20 mouse cellular contexts compared by ENCODE assay signal in the genomic region with DNA sequence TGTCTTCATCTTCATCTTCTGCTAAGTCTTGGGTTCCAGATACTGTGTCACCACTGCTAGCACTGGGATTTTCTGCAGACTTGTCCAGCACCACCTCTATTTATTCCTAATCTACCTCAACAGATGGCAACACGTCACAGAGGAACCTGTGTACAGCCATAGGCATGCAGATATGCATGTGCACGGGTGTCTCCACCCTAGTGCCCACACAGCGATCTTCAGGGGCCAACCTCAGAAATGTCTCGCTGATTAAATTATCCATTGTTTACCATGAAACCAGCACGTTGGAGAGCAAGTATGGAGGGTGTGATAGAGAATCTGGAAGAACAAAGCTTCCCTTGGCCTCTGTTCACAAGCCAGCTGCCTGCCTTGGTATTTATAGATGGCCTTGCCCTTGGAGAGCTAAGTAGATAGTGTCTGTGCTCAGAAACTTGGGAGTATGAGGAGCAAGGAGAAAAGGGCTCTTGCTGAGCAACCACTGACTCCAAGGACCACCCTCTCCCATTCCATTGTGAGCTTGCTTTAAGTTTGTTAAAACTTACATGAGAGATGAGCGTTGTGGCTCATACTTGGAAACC.
DNase-seq lines count a peak whose midpoint lies in the region; ATAC-seq and TF ChIP-seq lines count a peak whose summit lies in the region.
"Had no signal": no experiment of that assay in that cellular context is flagged by ENCODE, and none has a peak within 500 bp of the region (broad histone marks: within the 10 kb centered on the region; RNA-seq: fewer than 3 reads in every experiment).

No protein-coding gene starts in this region.

- H3K9ac ChIP-seq in liver, embryonic 11.5 days (ENCODE audit: low read depth, low read length): no peak overlapping the region
- no peak overlapping the region for H3K9ac ChIP-seq in liver, embryonic 14.5 days (replicated peaks)
- H3K9ac ChIP-seq: embryonic facial prominence, embryonic 15.5 days; forebrain, embryonic 15.5 days; hindbrain, embryonic 12.5 days had no signal

- no peak overlapping the region for H3K27ac ChIP-seq in liver, embryonic 11.5 days (ENCODE audit: low read depth, low read length)
- no peak overlapping the region for H3K27ac ChIP-seq in liver, embryonic 14.5 days
- H3K27ac ChIP-seq: embryonic facial prominence, embryonic 15.5 days; forebrain, embryonic 15.5 days; hindbrain, embryonic 12.5 days had no signal

- WGBS in liver, embryonic 11.5 days: 66% methylated on average over 6 of the region's 6 CpGs
- WGBS in liver, embryonic 14.5 days (ENCODE audit: insufficient replicate concordance): 34% methylated on average over 6 of the region's 6 CpGs

- H3K4me3 ChIP-seq in liver, embryonic 11.5 days (ENCODE audit: low read depth, low read length): no peak overlapping the region
- no peak overlapping the region for H3K4me3 ChIP-seq in liver, embryonic 14.5 days (ENCODE audit: insufficient read depth in 1 of 2, low read depth in 2 of 2, low read length in 2 of 2)
- H3K4me3 ChIP-seq: embryonic facial prominence, embryonic 15.5 days; erythroblast, embryonic 14.5 days; forebrain, embryonic 15.5 days; hindbrain, embryonic 12.5 days had no signal

- H3K4me2 ChIP-seq in liver, embryonic 11.5 days: no peak overlapping the region
- H3K4me2 ChIP-seq in liver, embryonic 14.5 days (ENCODE audit: low read depth): no peak overlapping the region
- H3K4me2 ChIP-seq: embryonic facial prominence, embryonic 15.5 days; forebrain, embryonic 15.5 days; hindbrain, embryonic 12.5 days had no signal

- ATAC-seq in liver, embryonic 11.5 days (replicated peaks; ENCODE audit: low FRiP score): peak; percentile 68
- ATAC-seq in liver, embryonic 14.5 days (ENCODE audit: insufficient read depth): peak; percentile 63
- ATAC-seq: activated CD4-positive, CD25-positive, alpha-beta regulatory T cell, adult 4 months; forebrain, embryonic 15.5 days; hindbrain, embryonic 16.5 days; inflammation-experienced regulatory T-cells, adult 6 months; Patski had no signal

- H3K9me3 ChIP-seq in liver, embryonic 11.5 days (ENCODE audit: control insufficient read depth, low read length): no peaks in the 10 kb centered on the region
- H3K9me3 ChIP-seq in liver, embryonic 14.5 days (ENCODE audit: control insufficient read depth, low read length): no peaks in the 10 kb centered on the region
- H3K9me3 ChIP-seq: embryonic facial prominence, embryonic 15.5 days; forebrain, embryonic 15.5 days; hindbrain, embryonic 12.5 days had no signal

- H3K4me1 ChIP-seq in liver, embryonic 11.5 days (replicated peaks; ENCODE audit: control insufficient read depth, insufficient read depth, low read length): no peaks in the 10 kb centered on the region
- H3K4me1 ChIP-seq in liver, embryonic 14.5 days (replicated peaks; ENCODE audit: control insufficient read depth in 2 of 2, insufficient read depth in 2 of 2, low read length in 1 of 2): no peaks in the 10 kb centered on the region
- H3K4me1 ChIP-seq: embryonic facial prominence, embryonic 15.5 days; forebrain, embryonic 15.5 days; hindbrain, embryonic 12.5 days had no signal

- peak; percentile 7 for DNase-seq in adrenal gland, postnatal 14 days
- no peak for DNase-seq in adrenal gland, postnatal 25 days
- no peak for DNase-seq in liver, embryonic 11.5 days (ENCODE audit: low spot score)
- DNase-seq in liver: no peak
- peak; percentile 4 for DNase-seq in c-Kit-positive CD71-positive TER-119-negative erythroid progenitor cells, embryonic 14.5 days (ENCODE audit: low read depth)
- peak in 1 of 3 experiments; percentile 9 for DNase-seq in liver, embryonic 14.5 days (ENCODE audit: low read depth in 3 of 3, low spot score in 3 of 3)
- no peak for DNase-seq in layer of hippocampus, adult 9-11 months
- DNase-seq: cerebellum, adult 8-10 months; embryo, embryonic 11 days; gastrocnemius, postnatal 25 days; heart, postnatal 10 days; heart, postnatal 4 days had no signal

- 0 out of 2 replicates have a peak, but pooled peaks have one; percentile 20 for TF ChIP-seq EP300 in liver, embryonic 14.5 days (IDR thresholded peaks at IDR 0.05; ENCODE audit: low read depth)

- no peak for TF ChIP-seq CTCF in liver, embryonic 14.5 days (IDR thresholded peaks at IDR 0.05; ENCODE audit: low read depth)

- no peaks in the 10 kb centered on the region for H3K27me3 ChIP-seq in liver, embryonic 11.5 days (replicated peaks; ENCODE audit: control insufficient read depth, insufficient read depth, low read length)
- H3K27me3 ChIP-seq in liver, embryonic 14.5 days (ENCODE audit: control insufficient read depth, insufficient read depth, low read length): no peaks in the 10 kb centered on the region
- H3K27me3 ChIP-seq: embryonic facial prominence, embryonic 15.5 days; forebrain, embryonic 15.5 days; hindbrain, embryonic 12.5 days had no signal

- no peaks in the 10 kb centered on the region for H3K36me3 ChIP-seq in liver, embryonic 11.5 days (ENCODE audit: control insufficient read depth, insufficient read depth, low read length)
- no peaks in the 10 kb centered on the region for H3K36me3 ChIP-seq in liver, embryonic 14.5 days (replicated peaks; ENCODE audit: control insufficient read depth, insufficient read depth, low read depth)
- H3K36me3 ChIP-seq: embryonic facial prominence, embryonic 15.5 days had no signal

Comparison
In these comparisons a context has a peak if more than half of its experiments do, and no peak if none do; other contexts are left out.
1. DNase-seq: peak in adrenal gland, postnatal 14 days (single experiment) and c-Kit-positive CD71-positive TER-119-negative erythroid progenitor cells, embryonic 14.5 days (single experiment); none in adrenal gland, postnatal 25 days (single experiment), liver, embryonic 11.5 days (single experiment), liver (single experiment) and layer of hippocampus, adult 9-11 months (single experiment).